Mouse (Mus musculus) ovary, adult 18-20 months (tissue): ENCODE results near the gene Frmd6.

Experiments used
- DNase-seq: peaks from one replicate; pipeline ENCODE4 v3.0.0; 2022; ENCODE audit warnings: low spot score, mixed read lengths

The Frmd6 gene

DNA sequence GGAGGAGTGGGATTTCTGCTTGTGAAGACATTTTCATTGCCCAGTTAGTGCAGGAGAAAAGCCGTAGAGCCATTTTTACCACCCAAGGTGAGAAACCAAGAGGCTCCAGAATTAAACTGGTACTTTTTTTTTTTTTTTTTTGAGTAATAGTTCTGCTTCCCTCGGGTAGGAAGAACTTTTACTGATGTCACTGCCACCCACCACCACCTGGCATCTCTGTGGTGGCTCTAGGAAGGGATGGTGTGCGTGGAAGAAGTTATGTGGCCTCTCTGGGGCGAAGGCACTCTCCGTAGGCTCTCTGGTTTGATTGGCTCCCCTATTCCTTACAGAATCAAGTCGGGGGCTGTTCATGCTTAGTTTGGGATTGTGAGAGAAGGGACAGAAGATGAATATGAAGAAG is 17.3 kb upstream of the Frmd6 start:
- DNase-seq = no peak

DNA sequence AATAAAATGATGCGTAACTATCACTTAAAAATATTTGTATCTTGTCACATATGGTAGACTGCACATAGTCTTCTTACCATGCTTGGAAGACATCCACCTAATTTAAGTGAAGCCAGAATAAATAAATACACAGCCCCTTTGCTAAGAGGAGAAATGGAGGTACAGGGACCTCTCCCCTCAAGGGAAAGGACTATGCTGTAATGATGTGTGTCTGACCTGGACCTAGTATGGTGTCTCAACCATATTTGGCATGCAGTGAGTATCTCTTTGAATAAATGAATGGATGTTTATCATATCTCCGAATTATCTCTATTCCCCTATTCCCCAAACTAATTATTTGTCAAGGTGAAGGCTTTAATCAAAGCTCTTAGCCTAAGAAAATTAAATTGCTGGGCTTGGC is 15.4 kb upstream of the Frmd6 start:
- DNase-seq = no peak

DNA sequence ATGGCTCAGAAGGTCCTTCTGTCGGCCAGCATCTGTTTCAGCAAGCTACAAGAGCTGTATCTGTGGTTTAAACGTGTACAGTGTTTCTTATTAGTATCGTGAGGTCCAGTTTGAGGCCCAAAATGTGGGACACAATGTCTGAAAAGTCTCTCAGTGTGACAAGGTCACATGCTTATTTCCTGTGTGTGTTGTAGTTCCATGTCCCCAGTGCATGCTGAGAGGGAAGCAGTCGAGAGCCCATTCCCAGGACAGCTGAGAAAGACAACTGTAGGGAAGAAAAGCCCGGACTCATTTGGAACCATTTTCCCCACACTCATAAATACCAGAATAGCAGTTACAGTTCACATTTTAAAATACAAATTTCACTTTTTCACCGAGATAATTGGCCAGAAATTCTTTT is 13.5 kb upstream of the Frmd6 start:
- no peak for DNase-seq

DNA sequence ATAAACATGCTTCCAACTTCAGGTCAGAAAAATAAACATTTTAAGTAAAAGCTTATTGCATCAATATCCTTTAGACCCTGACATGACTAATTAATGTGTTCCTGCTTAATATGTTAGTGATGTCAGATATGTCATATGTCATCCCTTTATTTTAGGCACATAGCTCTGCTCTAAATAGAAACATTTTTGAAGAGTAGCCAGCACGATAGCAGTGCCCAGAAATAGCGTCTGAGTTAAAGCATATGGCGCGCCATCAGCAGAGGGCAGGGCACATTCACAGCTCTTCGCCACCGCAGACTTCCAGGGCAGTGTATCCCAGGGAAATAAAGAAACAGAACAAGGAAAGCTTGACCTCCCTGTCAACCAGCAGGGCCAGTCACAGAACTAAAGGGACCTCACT is 13.1 kb upstream of the Frmd6 start:
- DNase-seq = no peak

DNA sequence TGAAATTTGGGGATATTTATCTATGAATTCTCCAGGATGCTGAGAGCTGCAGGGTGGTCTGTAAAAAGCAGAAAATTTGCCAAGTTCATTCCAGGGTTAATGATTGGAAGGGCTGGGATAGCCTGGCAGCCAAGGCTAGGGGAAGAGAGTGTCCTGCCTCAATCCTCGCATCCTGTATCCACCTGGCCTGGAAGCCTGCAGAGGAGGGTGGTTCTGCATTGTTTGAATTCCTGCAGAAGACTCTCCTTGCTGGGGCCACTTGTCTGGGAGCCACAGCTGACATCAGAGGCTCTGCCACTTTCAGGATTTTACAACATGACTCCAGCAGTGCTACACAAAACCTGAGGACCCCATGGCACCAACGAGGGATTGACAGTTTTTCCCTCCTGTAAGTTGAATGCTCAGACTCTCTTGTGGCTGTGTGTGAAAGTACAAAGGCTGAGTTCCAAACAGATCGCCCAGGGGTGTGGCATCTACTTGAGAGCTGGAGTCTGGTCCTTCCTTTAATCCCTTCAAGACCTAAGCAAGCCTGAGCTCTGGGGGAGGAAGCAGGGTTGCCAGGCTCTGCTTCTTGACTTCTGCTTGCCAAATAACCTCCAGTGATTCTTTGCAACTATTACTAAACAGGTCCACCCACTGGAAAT is 12.4 kb upstream of the Frmd6 start:
- no peak for DNase-seq

DNA sequence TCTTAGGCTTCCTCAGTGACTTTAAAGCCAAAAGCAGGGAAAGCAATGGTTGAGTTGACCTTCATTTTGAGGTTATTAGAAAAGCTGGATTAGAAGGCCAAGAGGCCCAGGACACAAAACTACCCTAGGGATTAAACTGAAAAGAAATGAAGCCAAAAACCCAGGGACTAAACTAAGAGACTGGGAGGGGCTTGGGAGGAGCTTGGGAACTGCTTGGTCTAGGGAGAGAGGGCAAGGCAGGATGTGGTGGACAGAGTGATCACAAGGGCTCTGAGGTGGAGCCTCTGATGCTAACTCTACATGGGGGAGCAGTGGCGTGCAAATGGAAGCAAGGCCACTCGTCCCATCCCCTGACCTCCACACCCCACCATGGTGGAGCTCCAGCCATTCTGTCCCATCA is 8.6 kb upstream of the Frmd6 start:
- no peak for DNase-seq

DNA sequence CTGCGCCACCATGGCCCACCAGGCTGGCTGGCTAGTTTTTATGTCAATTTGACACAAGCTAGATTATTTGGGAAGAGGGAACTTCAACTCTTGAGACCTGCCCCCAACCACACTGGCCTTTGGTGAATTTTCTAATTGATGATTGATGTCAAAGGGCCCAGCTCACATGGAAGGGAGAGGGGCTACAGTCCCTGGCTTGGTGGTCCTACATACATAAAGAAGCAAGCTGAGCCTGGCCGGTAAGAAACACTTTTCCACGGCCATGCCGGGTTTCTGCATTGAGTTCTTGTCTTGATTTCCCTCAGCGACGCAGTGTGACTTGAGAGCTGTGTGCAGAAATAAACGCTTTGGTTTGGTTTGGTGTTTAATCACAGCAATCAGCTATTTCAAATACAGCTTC is 1.3 kb upstream of the Frmd6 start:
- DNase-seq = no peak

DNA sequence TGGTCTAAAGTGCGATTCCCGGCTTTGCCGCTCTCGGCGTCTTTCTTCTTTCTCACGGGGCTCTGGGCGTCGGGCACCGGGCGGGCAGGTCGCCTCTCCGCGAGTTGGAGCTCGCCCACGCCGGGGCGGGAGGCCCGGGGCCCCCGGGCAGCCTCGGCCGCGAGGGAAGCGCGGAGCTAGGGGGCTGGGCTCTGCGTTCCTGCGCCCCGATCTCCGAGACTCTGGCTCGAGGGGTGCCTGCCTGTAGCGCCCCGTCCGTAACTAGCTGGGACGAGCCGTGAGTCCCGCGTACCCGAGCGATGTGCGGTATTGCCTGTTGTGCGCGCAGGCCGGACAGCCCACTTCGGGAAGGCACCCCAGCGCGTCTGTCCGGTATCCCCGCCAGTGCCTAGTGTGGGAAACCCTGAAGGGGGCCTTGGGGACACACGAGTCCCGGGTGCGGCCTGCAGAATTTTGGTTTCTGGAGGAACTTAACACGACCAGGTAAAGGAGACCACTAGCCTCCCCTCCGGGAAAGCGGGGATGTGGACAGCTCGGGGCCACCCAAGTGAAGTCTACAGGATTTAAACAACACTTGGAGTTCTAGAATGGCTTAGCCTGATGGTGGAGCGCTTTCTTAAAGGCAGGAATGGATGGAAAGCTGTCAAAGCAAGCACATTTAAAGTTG is 470 bp downstream of the Frmd6 start:
- DNase-seq = no peak

DNA sequence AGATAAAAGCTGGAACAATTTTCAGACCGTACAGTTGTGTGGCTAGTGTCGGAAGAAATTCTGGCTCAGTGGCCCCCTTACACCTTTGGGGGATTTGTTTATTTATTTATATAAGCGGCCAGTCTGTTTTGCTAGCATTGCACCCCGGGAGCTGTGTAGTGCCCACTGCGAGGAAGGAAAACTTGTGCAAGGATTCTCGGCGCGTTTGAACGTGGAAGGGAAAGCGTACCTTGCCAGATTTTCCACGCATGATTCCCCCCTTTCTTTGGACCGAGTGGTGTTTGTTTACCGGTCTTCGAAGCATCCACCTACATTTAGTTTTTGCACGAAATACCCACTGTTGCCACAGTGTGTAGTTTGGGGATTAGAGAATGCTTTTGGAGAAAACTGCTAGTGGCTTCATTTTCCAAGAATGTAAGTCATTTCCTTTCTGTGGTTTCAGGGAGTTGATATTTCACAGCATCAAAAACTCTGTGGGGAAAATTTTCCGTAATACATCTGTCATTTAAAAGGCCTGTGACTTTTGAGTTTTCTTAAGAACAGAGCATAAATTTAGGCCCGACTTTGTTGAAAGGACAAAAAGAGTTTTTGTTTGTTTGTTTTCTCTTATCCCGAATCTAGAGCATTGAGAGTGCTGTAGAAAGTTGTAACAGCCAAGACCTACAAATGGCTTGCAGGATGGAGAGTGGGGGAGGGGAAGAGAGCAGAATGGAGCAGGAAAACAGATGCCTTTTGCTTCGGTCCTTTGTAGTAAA is 1.2 kb downstream of the Frmd6 start:
- DNase-seq = no peak

DNA sequence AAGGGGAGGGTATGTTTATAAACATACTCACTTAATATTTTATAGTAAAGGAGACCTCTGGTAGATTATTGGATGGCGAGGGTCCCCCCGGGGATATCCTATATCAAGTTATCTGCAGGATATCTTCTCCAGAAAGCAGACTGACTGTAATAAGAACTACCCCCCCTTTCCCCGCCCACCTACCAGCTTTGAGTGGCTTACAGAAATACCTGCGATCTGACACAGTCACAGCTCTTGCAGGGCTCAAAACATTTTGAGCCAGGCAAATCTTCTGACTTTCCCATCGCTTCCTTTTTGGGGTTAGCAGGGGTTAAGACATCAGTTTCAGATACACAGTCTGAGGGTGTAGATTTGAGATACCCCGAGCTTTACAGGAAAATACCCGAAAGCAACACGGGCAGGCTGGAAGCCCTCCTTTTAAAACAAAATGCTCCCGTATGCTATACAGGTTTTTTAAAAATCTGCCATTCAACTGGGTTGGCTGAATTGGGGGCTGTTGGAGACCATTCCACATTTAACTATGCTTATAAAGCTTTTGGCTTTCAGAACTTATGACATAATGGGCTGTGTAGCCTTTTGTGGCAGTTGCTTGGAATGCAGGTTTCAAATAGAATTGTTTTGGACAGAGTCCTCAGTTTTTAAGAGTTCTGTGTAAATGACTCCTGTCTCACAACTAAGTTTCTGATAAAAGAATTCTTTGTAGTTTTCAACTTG is 2.0 kb downstream of the Frmd6 start:
- no peak for DNase-seq

DNA sequence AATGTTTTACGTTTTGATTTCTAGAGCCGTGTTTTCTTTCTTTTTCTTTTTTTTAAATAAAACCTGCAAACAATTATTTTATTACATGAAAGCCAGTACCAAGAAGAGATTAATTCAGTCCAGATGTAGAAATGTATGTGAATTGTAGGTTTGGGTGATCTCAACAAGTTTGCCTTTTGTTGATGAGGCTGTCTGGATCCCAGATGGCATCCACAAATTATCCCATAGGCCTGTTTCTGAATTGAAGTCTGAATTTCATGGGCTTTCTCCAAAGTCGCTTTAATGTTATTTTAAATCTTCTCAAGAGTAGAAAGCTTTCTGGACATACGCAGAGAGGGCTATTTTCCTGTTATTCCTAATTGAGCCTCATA is 2.6 kb downstream of the Frmd6 start:
- no peak for DNase-seq

DNA sequence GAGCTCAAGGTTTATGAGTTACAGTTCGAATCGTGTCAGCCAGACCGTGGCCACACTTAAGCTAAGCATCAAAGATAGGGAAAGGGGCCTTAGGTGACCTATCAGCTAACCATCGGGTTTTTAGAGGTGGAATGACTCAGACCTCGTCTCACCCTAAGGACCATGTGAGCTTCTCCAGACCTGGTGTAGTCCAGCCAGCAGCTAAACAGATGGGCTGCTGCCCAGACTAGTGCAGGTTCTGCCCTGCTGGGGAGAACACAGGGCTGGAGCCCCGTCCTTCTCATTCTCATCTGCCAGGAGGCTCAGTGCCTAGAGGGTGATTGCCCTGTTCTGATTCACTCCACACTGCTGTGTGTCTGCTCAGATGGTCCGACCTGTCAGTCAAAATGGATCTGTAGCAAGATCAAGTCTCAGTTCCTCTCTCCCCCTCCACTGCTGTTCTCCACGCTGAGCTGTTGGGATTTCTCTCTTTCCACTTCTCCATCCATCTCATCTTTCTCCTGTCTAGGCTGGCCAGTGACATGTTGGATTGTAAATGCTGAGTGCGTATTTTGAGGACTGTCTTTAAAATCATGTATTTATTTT is 5.8 kb downstream of the Frmd6 start:
- no peak for DNase-seq

DNA sequence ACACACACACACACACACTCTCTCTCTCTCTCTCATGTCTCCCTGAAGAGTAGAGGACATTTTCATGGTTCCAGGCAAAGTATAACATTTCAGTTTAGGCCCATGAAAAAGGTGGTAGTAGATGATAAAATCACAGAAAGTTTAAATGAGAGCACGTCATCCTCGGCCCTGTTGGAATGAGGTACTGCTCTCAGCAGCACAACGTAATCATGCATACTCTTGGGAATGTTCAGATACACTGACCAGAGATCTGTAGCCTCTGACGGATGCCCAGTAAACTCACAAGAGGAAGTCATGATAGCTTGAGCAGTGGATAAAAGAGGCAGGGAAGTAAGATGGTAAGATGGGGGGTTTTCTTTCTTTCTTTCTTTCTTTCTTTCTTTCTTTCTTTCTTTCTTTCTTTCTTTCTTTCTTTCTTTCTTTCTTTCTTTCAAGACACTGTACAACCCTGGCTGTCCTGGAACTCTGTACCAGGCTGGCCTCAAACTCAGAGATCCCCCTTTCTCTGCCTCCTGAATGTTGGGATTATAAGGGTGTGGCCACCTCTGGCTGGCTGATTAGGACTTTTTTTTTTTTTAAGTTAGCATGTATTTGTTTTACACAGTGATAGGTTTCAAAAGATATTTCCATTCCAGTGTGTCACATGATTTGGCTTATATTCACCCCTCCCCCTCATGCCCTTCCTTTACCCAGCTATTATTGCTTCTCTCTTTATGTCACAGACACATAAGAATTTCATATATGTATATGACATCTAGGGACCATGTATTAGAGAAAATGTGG is 7.1 kb downstream of the Frmd6 start:
- DNase-seq = no peak

DNA sequence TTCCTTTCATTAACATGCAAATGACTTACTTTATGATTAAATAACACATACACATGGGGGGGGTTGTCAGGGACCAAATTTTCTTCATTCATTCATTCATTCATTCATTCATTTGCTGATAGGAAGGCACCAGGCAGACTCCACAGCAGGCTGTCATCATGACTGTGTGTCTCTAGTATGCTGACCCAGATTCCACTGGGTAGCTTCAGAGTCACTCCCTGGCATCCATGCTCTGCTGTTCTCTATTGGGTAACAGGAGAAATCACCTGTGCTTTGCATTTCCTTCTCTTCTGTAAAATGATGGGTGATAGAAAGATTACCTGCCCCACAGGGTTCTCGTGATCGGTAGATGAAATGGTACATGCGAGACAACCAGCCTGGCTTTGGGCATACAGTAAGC is 7.7 kb downstream of the Frmd6 start:
- DNase-seq = no peak

DNA sequence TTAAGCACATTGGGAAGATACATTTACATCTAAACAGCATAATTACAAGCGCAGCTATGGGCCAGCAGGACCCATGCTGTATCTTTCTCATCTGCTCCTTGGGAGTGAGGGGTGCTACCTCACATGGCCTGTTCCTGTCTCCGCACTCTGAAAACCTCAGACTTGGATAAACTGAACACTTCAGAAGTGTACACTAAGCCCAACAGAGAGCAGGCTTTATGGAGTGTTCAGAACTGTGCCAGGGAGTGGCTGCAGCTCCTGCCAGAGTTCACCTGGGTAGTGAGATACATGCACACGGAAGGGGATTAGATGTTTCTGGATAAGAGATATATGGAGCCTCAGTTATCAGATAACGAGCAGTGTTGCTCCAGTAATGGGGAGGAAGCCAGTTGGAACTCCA is 8.7 kb downstream of the Frmd6 start:
- DNase-seq = no peak

DNA sequence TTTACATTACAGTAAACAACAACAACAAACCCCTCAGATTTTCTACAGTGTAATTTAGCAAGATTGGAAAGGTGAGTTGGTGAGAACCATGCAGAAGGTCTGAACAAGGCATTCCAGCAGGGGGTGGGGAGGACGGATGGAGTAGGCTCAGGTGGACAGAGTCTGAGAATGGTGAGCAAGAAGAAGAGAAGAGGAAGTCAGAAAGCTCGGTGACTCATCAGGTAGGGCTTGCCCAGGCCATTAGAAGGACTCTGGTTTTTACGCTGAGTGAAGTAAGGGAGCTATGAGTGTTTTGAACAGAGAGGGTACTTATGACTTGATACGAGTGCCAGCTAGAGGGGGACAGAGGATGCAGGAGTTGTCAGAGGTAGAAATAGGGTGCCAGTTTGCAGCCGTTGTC is 9.7 kb downstream of the Frmd6 start:
- no peak for DNase-seq

DNA sequence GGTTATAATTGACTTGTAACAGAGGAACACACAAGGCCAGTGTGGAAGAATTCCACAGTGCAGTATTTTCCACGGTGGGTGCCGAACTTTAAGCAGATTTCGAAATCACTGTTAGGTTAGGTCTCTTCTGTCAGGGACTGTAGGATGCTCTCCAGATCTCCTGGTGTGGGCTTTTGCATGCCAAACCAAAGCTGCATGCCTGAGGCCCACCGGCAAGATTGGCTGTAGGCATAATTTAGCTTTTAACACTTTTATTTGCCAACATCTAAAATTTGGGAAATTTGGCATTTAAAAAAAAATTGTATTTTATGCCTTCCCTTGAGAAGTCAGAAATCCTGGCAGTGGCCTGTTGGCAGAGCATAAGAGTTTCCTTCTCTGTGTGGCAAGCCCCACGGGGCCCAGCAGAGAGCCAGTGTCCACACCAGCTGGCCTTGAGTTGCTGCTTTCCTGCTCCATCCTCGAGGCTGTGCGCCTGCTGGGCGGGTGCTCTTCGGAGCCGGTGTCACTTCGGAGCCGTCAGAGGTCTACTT is 12.5 kb downstream of the Frmd6 start:
- DNase-seq = no peak

DNA sequence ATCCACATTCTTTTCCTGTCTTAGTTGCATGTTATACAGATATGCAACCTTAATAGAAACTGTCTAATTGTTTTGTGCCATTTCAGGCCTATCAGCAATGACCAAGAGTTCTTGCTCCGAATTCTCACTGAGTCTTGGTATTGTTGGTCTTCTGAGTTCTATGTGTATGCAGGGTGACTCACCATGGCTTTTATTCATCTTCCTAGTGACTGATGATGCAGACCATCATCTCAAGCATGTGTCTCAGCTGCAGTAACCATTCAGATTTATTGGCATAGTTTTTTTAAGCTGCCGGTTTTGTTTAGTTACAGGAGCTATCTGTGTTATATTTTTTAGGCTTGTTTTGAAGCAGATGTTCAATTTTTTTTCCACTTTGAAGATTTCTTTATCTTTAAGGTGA is 20.1 kb downstream of the Frmd6 start:
- DNase-seq = no peak

DNA sequence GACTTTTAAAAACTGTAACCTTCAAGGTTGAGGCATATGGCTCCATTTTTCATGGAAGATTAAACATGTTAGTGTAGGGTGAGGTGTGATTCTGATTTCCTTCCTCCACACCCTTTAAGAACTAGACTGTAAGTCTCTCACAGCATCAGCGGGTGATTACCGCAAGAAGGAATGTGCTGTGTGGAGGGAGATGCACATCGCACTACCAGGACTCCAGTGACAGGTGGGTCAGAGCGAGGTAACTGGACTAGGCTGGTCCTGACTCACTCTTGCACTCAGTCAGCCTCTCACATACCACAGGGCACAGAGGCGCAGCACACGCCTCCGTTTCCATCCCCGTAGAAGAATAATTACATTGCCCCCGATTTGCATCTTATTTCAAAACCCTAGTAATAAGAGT is 23.7 kb downstream of the Frmd6 start:
- no peak for DNase-seq

DNA sequence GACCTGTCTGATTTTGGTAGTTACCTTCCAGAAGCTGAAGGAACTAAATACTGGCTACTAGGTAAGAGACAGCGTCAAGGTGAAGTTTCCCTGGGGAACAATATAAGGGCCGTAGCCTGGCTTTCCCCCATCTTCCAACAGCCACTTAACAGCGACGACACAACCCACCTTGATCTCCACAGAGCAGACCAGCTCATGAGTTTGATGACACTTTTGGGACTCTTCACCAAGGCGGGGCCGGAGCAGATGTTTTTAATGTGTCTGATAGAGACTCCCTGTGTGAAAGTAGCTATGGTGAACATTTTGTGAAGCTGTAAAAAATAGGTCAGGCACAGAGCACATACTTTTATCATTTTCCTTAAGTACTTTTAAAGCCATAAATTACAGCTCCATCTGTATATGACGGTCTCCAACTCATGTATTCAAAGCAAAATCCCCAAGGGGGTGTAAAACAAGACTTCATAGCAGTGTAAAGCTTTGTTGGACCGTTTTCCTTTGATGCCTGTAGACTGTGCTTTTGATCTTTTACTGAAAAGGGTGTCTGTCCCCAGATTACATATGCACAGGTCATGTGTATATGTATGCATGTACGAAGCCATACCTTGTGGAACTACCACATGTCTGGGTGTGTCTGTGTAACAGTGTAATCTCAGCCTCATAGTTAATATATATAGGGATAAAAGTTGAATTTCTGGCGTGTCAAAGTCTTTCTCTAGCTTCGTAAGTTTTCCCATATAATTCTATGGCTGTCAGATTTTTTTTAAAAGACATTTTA is 24.4 kb downstream of the Frmd6 start:
- DNase-seq = no peak
